Mouse (Mus musculus): ENCODE measurements at regions not wholly inside any gene's neighbourhood (a gene's known extent, or its start where the extent isn't known, plus 50 kb on each side); places are given as distances from the start of the nearest gene placed in this dataset.

- peak; percentile 79 for DNase-seq (ENCODE audit: low spot score, missing footprints)
- ATAC-seq (ENCODE audit: low FRiP score) = no peak
- H3K9ac ChIP-seq (ENCODE audit: low read length) = no peak overlapping the region
- H3K27ac ChIP-seq (ENCODE audit: low read depth, low read length) = no peak overlapping the region
- H3K9me3 ChIP-seq (ENCODE audit: control insufficient read depth, low read length) = no peaks in the 10 kb centered on the region
- H3K27me3 ChIP-seq (ENCODE audit: control insufficient read depth, insufficient read depth, low read length) = no peaks in the 10 kb centered on the region
- no peak overlapping the region for H3K4me3 ChIP-seq (ENCODE audit: low read depth, low read length)
- H3K4me2 ChIP-seq = no peak overlapping the region
- H3K4me1 ChIP-seq (ENCODE audit: control insufficient read depth, insufficient read depth, low read length) = no peaks in the 10 kb centered on the region
- 86% methylated on average over 10 of the region's 10 CpGs for WGBS
- H3K36me3 ChIP-seq (ENCODE audit: control insufficient read depth, insufficient read depth, low read length) = no peaks in the 10 kb centered on the region
These were observed 61.1 kb upstream of the Cers6 start for GRCm38 (mm10) chr2:68799993-68800740.

GRCm38 (mm10) chr2:68804117-68804516, 57.1 kb upstream of the Cers6 start:
- Histone ChIP-seq H3K4me3 (ENCODE audit: low read depth, low read length) (no peak overlapping the region), H3K9ac (ENCODE audit: low read length) (no peak overlapping the region), H3K4me1 (ENCODE audit: control insufficient read depth, insufficient read depth, low read length) (peaks cover 3% of the 10 kb centered on the region; the same call in 1 of the 2 replicates), H3K4me2 (no peak overlapping the region), H3K9me3 (ENCODE audit: control insufficient read depth, low read length) (no peaks in the 10 kb centered on the region), H3K27ac (ENCODE audit: low read depth, low read length) (no peak overlapping the region), H3K27me3 (ENCODE audit: control insufficient read depth, insufficient read depth, low read length) (no peaks in the 10 kb centered on the region), H3K36me3 (ENCODE audit: control insufficient read depth, insufficient read depth, low read length) (no peaks in the 10 kb centered on the region)
- DNase-seq (ENCODE audit: low spot score, missing footprints) = no peak
- 91% methylated on average over 6 of the region's 6 CpGs for WGBS
- ATAC-seq (ENCODE audit: low FRiP score) = no peak

- Histone ChIP-seq H3K4me1 (ENCODE audit: control insufficient read depth, insufficient read depth, low read length) (peaks cover 3% of the 10 kb centered on the region; the same call in 1 of the 2 replicates), H3K9me3 (ENCODE audit: control insufficient read depth, low read length) (no peaks in the 10 kb centered on the region), H3K4me2 (no peak overlapping the region), H3K9ac (ENCODE audit: low read length) (no peak overlapping the region), H3K27me3 (ENCODE audit: control insufficient read depth, insufficient read depth, low read length) (no peaks in the 10 kb centered on the region), H3K27ac (ENCODE audit: low read depth, low read length) (no peak overlapping the region), H3K36me3 (ENCODE audit: control insufficient read depth, insufficient read depth, low read length) (no peaks in the 10 kb centered on the region), H3K4me3 (ENCODE audit: low read depth, low read length) (no peak overlapping the region)
- WGBS = 55% methylated on average over 3 of the region's 3 CpGs
- DNase-seq (ENCODE audit: low spot score, missing footprints) (no peak), ATAC-seq (ENCODE audit: low FRiP score) (no peak)
These were observed 55.4 kb upstream of the Cers6 start for GRCm38 (mm10) chr2:68805866-68806265.

GRCm38 (mm10) chr2:68806311-68806895, 54.8 kb upstream of the Cers6 start:
- H3K27ac ChIP-seq (ENCODE audit: low read depth, low read length) = no peak overlapping the region
- H3K9me3 ChIP-seq (ENCODE audit: control insufficient read depth, low read length) = no peaks in the 10 kb centered on the region
- H3K4me1 ChIP-seq (ENCODE audit: control insufficient read depth, insufficient read depth, low read length) = peaks cover 3% of the 10 kb centered on the region; the same call in 1 of the 2 replicates
- H3K4me2 ChIP-seq = no peak overlapping the region
- H3K9ac ChIP-seq (ENCODE audit: low read length) = no peak overlapping the region
- ATAC-seq (ENCODE audit: low FRiP score) (no peak), DNase-seq (ENCODE audit: low spot score, missing footprints) (no peak)
- no peaks in the 10 kb centered on the region for H3K27me3 ChIP-seq (ENCODE audit: control insufficient read depth, insufficient read depth, low read length)
- H3K36me3 ChIP-seq (ENCODE audit: control insufficient read depth, insufficient read depth, low read length) = no peaks in the 10 kb centered on the region
- whole genome bisulfite sequencing = 66% methylated on average over 10 of the region's 10 CpGs
- H3K4me3 ChIP-seq (ENCODE audit: low read depth, low read length) = no peak overlapping the region
